Mouse (Mus musculus): Measurements from ENCODE around the gene Uri1.

The Uri1 gene

DNA sequence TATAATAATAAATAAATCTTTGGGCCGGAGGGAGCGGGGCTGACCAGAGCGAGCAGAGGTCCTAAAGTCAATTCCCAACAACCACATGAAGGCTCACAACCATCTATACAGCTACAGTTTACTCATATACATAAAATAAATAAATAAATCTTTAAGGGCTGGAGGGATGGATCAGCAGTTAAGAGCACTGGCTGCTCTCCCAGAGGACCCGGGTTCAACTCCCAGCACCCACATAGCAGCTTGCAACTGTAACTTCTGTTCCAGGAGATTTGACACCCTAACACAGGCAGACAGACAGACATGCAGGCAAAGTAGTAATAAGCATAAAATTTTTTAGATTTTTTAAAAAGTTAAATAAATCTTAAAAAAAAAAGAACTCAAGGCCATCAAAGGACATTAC lies 10.5 kb downstream of the Uri1 start:
- DNase-seq = no peak

DNA sequence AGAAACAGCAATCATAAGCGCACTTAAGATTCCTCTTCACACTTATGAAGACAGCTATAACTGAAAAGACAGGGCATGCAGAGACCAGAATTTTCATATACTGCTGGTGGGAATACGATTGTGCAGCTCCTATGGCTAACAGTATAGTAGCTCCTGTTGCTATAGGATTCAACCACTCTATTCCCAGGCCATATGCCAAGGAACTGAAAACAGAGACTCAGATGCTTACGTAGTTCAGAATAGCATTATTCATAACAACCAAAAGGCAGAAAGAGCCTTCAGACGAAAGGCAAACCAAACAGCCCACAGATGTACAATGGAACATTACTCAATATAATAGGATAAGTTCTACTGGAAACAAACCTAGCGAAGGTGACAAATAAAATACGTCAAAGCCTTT lies 15.0 kb downstream of the Uri1 start:
- DNase-seq = no peak

DNA sequence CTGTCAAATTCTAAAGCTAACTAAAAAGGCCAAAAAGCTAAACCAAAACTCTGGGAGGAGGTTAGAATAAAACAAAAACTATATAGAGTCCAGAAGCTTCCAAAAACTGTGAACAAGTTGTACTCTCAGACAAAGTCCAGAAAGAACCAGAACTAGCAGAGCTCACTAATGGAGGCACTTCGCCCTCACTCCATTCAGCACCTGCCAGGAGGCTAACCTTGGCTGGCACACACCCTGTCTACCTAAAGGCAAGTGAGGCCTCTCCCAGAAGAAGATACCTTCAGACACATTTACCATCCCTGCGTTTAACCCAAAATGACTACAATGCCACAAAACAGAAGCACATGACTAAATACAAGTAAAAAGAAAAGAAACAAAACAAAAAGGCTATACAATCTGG lies 20.9 kb downstream of the Uri1 start:
- peak; percentile 43 to 73 for DNase-seq

DNA sequence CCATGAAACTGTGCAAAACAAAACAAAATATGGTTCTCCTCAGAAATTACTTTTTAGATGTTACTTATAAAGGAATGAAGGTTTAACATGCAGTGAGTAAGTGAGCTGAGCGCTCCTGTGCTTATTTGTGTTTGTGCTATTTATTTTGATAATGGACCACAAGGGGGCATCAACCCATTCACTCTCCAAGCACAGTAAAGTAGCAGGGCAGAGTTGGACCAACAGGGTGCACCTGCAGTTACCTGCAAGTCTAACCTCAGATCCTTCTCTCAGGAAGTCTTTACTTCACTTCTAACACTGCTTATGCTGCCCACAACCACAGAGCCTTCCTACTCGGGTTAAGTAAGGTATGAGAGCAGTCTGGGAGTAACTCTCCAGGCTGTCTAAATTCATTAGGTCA lies 23.7 kb downstream of the Uri1 start:
- DNase-seq = peak; percentile 14 to 33

DNA sequence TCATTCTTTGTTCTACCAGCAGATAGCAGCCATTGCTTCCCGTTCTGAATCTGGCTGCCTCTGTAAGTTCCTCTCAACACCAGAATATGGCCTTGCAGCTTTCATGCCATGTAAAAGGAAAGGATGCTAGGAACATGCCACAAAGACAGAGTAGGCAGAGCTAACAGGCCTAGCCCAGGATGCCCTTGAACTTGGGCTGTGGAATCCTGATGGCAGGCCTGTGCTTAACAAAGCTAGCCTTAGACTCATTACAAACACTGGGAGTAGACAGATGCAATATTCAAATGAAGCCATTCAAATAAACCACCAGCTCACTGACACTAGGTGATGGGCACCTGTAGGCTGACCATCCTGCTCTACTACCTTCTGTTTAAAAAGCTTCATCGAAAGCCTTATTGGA lies 30.5 kb downstream of the Uri1 start:
- no peak for DNase-seq

DNA sequence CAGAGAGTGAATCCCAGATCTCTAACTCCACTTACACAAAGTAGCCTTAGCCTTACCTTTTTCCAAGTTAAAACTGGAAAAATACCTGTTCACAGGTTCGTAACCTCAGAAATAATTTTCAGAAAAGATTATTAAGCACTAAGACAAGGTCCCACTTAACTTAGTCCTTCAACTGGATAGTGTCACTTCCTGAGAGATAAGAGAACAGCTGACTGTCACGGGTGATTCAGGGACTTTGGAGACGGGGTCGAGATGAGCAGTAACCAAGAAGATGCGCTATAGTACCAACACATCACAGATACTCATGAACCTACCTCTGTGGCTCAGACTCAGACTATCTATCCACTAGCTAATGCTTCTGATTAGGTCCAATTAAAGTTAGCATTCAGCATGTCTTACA lies 38.5 kb downstream of the Uri1 start:
- DNase-seq = no peak

DNA sequence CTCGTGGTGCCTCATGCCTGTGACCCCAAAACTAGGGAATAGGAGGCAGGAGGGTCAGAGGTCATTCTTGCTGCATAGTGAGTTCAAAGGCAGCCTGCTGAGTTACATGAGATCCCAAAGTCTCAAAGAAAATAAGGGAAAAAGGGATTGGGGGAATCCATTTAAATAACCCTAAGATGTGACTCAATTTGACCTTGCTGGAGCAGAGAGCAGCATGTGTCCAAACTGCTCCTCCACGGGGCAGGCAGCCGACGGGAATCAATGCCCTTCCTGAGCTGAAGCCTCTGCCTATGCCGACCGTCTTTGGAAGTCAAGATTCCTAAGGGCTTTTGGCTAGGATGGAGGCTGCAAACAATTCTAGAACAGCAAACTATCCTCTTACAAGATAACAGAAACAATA lies 39.9 kb downstream of the Uri1 start:
- no peak for DNase-seq

DNA sequence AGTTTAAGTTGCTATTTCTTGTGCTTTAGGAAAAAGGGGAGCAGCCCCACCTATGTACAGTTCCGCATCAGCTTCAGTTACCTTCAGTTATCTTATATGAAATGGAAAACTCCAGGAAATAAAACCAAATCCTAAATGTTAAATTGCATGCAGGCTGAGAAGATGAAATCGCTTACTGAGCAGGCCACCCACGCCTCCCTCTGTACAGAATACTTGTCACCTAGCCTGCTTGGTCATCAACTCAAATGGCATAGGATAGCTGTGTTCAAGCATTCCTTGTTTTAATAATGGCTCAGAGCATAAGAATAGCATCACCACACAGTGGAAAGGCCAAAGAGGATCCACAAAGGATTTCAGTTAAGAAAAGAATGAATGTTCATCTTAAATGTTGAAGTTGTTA lies 43.6 kb downstream of the Uri1 start:
- DNase-seq = no peak

DNA sequence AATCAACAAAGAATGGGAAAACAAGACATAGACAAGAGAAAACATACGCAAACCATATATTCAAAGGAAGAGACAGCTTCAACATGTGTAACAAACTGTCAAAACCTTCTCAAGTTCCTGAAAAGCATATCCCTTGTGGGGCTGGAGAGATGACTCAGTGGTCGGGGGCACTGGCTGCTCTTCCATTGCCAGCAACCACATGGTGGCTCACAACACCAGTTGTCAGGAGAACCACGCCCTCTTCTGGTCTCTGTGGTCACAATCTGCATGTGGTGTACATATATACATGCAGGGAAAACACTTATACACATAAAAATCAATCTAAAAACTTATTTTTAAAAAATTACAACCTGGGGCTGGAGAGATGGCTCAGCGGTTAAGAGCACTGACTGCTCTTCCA lies 44.9 kb downstream of the Uri1 start:
- no peak for DNase-seq

DNA sequence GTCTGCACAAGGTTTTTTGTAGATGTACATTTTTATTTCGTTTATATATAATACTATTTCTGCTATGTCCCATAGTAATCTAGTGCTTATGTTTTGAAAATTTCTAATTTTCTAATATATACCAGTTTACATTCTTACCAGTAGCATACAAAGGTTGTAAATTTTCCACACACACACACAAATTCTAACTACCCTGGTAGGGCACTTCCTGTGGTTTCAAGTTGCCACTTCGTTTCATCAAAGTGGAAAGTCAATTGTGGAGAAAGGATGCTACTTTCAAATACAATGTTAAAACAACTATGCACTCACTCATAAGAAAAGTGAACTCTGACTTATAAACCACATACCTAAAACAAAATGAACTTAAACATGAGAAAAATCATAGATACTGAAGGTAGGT lies 45.7 kb downstream of the Uri1 start:
- no peak for DNase-seq

DNA sequence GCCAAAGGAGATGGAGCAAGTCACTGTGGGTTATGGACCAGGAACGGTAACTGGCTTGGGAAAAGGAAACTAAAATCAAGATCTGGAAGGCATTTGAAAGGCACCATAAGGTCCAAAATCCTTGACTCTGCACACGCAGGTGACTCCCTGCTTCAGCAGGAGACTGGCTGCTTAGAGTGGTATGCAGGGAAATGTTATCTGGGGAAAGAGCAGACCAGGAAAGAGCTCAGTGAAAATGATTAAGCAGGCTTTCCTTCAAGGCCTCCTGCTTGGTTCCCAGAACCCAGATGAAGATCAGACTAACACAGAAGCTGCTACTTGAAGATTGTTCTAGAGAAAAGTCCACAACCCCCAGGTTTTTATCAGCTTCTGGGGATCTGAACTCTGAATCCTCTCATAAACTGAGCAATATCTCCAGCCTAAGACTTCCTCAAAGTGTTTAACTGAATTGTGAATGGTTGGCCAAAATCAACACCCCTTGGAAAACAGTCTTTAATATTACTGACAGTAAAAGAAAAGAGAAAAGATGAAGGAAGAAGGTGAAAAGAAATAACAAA lies 50.3 kb downstream of the Uri1 start:
- DNase-seq = no peak

DNA sequence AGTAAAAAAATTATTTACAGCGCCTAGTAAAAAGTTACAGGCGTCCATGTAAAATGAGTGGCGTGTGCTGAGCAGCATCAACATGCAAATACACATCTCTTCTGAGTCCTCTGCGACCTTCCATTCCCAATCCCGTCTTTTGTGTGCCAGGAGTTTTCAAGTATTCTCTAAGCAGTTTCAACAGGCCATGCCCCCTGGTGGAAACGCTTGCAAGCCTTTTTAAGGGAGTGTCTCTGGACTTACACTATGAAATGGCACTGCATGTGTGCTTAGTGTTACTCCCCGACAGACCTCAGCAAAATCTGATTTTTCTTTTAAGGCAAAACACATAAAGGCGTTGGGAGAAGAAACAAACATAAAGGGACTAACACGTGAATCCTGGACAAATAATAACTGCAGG lies 50.8 kb downstream of the Uri1 start:
- DNase-seq = no peak

DNA sequence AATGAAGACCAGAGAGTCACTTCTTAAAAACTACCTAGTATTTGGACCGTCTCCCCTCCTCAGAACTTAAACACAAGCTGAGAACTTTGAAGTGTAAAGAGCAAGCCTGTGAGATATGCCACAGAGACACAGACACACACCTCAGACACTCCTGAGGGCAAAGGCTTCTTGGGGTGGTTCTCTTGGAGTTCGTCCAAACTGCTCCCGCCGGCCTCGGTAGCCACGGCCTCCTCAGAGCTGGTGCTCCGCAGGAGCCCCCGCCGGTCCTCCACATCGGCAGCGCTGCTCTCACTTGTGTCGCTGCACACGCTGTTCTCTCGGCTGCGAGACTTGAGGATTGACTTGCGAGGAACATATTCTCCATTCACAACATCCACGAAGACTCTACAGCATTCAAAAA lies 61.0 kb downstream of the Uri1 start:
- DNase-seq = peak; percentile 42 to 55

DNA sequence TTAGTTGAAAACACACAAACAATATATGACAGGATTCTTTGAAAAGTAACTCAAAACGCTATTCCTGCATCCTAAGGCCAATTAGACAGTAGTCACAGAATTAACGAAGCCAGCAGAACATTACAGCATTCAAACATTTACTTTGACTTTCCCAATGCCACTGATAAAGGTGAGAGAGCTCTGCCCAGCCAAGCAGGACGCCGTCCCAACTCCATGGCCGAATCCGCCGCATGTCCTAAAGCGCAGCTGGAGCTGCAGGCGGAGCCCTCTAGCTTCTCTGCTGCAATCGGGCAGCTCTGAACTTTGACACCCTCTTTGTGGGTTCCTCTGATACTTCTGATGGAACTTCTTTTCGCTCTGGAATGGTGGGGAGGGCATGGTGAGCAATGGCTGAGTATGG lies 62.1 kb downstream of the Uri1 start:
- DNase-seq = no peak

DNA sequence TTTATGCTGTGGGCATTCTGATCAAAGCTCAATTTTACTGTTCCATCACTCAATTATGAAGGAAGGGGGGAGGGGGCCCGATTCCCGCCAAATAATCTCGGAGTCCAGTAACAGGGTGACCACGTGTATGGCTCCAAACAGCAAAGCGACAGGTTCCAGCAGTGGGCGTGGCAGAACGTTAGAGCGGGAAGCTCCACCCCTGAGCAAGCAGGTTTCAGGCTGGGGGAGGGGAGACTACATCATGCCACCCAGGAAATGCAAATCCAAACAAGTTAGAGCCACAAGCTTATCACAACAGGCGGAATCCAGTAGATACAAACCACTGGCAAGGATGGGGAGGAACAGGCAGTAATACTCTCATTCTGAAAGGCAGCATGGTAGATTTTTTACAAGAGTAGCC lies 71.5 kb downstream of the Uri1 start:
- no peak for DNase-seq

DNA sequence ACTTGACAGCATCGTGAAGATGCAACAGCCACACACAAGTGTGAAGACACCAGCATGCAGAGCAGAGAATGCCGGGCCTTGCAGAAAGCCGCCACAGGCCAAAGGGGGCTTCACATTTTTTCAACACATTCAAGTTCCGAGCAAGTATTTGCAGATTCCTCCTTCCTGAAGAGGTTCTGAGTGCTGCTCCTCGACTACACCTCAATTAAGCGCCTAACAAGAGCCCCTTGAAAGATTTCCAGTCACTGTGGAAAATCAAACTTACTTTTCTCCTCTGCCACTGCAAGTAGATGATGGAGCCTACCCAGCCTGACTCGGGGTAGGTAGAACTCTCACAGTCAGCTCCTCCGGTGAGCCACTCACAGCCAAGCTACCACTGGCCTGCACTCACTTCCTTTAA lies 86.9 kb downstream of the Uri1 start:
- DNase-seq = no peak

DNA sequence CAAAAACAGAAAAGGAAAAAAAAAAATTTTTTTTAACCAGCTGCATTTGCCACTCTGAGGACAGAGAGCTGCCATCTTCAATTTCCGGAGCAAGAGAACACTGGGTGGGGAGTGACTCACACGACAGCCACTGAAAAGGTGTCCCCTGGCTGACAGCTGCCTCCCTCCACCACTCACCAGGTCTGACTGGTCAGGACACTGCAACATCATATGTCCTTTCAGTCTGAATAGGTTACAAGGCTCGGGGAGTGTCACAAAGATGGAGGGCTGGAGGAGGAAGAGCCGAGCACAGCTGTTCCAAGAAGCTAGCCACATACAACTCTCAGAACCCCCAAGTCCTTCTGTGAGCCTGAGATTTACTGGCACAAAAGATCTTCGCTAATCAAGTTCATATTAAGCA lies 87.6 kb downstream of the Uri1 start:
- DNase-seq = no peak

DNA sequence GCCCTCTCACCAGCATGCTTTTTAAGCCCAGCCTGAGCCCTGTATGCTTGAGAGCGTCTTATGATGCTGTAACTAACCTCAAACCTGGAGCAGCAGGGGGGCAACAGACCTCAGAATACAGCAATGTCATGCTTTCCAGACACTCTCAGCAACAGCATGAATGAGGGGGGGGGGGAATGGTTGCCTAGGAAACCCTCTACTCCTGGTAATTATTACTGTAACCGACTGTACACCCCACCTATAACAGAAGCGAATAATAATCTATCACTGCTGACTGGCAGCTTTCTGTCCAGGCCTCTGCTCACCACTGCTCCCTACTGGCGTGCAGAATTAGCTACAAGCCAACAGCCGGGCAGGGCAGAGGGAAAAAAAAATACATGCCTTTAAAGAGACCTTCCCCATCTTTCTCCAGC lies 88.6 kb downstream of the Uri1 start:
- peak in 1 of 2 experiments; percentile 27 for DNase-seq

DNA sequence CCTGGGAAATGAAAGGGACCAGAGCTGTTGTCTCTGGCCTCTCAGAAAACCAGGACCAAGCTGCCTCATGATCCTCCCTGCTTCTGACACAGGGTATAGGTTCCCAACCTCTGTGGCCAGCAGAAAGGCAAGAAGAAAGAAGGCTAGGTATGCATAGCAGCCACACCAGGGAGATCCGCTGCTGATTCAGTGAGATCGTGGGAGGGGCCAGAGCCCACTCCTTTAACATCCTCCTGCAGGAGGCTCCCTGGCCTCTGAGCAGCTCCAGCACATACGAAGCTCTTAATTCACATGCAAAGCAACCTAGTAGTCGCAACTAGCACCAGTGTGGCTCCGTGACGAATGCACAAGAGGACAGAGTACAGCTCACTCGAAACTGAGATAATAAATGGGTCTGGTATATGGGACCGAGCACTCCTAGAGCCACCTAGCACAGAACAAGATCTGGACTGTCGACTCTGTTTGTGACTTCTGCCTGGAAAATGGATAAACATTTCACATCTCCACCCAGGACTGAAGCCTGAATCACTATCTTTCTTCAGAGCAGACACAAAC lies 89.5 kb downstream of the Uri1 start:
- no peak for DNase-seq

DNA sequence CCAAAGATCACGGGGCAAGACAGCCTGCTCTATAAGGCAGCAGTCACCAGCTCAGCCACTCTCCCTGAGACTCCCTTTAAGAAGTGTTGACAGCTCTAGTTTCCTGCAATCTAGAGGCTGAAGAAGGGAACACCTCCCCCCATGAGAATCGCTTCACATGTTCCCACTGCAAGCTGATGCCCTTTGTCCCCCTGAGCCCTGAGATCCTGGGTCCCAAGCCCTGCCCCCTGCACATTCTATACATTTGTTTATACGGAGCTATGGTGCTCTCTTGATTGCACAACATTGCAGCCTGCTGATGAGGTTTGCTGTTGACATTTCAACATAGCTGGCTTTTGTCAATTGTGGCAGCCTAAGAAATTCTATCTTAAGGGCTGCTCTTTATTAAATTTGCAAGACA lies 91.7 kb downstream of the Uri1 start:
- no peak for DNase-seq

DNA sequence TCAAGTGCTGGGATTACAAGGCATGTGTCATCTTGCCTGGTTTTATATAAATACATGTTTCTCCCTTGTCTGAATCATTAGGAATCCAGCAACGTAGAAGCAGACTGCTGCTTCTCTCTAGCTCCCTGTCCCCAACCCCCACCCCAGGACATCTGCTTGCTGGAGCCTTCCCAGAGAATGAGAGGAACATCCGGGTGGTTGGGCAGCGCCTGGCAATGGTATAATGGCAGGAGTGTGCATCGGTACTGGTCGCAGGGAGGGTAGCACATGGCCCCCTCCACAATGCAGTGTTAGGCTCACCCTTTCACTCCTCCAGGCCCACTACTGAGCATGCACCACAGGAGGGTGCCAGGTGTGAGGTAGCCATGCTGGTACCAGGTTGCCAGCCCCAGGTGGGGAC lies 93.6 kb downstream of the Uri1 start:
- DNase-seq = no peak

DNA sequence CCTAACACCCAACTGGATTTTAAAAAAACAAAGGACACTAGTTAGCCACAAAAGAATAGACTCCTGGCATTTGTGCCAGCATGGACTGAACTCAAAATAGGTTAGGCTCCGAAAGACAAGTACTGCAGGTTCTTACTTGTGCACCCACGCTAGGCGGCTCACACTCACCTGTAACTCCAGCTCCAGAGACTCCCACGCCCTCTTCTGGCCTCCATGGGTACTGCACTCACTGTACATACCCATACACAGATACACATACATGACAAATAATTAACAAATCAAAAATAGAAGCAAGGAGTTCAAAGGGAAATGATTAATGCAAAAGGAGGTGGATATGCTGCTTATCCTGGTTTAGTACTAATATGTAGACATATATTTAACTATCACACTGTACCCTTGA lies 100.4 kb downstream of the Uri1 start:
- DNase-seq = peak in 1 of 2 experiments; percentile 3

DNA sequence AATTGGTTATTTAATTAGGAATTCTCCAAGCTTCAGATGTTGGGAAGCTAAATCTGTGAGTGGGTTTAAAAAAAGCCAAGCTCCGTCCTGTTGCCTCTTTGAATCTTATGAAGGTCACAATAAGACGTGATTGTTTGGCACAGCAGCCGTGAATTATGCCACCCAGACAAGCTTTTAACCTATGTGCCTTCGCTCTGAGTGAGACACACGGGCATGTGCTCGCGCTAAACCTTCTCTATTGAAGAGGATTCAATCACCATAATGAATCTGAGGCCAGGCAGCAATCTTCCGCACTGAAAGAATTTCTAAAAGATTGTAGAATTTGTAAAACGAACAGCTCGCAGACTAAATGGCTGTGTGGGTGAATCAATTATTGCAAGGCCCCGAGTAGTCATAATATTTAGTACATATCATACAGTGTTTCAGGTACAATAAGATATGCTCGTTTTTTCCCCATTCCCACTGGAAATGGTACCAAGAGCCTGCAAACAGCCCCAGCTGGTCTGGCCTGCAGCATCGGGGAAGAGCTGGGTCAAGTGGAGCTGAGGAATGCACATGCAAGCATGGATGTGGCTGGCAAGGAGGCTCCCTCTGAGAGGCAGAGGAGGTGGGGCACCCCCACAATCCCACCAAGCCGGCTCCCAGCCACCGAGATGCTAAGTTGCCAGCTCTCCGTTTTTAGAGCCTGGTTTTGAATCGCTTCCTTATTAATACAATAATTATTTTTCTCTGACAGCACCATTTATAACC lies 101.5 kb downstream of the Uri1 start:
- DNase-seq = peak in 1 of 2 experiments; percentile 2

DNA sequence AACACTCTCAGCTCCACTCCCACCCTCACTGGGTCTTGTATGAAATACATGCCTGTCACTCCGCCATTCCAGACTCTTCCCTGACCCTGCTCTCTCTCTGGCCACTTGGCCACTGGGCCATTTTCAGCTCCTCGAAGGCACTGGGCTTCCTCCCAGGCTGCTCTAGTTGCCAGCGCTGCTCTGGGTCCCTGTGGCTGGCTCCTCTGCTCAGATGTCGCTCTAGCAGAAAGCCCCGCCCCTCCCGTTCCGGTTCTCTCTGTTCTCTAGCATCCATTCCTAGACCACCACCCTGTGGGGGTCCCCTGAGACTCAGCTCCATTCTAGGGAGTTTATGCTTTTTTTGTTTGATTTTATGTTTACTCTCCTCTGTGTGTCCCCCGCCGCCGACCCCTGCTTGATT lies 104.4 kb downstream of the Uri1 start:
- DNase-seq = peak in 1 of 2 experiments; percentile 32

All from kidney, postnatal 25 days (tissue).